Comparison of ENCODE assay signal across 8 mouse cellular contexts in genomic region chr2:174599853-174600271, GRCm38 (mm10). TPM values are rescaled to one million over a fixed set of nuclear protein-coding genes. Genes with fewer than 3 reads are reported as not detected.
DNase-seq lines count a peak whose midpoint lies in the region; ATAC-seq lines count a peak whose summit lies in the region.

No protein-coding gene starts in this region.

- intact Hi-C loops in heart, postnatal 25 days (cut with DNase I), result loop anchor here (5.0 kb wide), 1 partner anchor 72 kb away; no protein-coding TSS in a partner anchor

- DNase-seq in heart, adult 11 months, result peak; percentile 94
- no peak for DNase-seq in heart, adult 8-10 months (ENCODE audit: low spot score)
- peak; percentile 24 for DNase-seq in brain, embryonic 18.5 days (ENCODE audit: low read depth, low spot score)
- peak; percentile 9 for DNase-seq in heart, postnatal 25 days (ENCODE audit: low spot score)
- peak; percentile 38 to 54 for DNase-seq in layer of hippocampus, postnatal 36 days
- DNase-seq in testis, postnatal 10 days (ENCODE audit: low spot score), result peak; percentile 73
- DNase-seq in Muller cell, postnatal 12 days (ENCODE audit: inconsistent ontology term), result no peak

- no peak for ATAC-seq in monocyte, adult 5-6 weeks (replicated peaks; ENCODE audit: insufficient number of reproducible peaks, low FRiP score, low TSS enrichment, poor library complexity, severe bottlenecking)

RNA-seq across cellular contexts. Expression of gene Zfp831, which starts 43.5 kb away (rescaled TPM):
- total RNA-seq in heart, adult 8-10 months (2022), result under 1 TPM; 0.03 to 0.14 (median 0.06) TPM
- total RNA-seq in heart, postnatal 25 days (2021), result under 1 TPM; 0.08 TPM
- 10 to 100 TPM; 22.1 to 22.7 TPM for total RNA-seq in layer of hippocampus, postnatal 36 days (2021)
- total RNA-seq in monocyte, adult 5-6 weeks (2017), result 8.4 to 20.3 TPM (median 8.5 TPM) in 3 replicates

Comparison
In these comparisons a context has a peak if more than half of its experiments do, and no peak if none do; other contexts are left out.
1. DNase-seq: peak in heart, adult 11 months (single experiment), brain, embryonic 18.5 days (single experiment), heart, postnatal 25 days (single experiment), layer of hippocampus, postnatal 36 days (2 of 2) and testis, postnatal 10 days (single experiment); none in heart, adult 8-10 months (single experiment) and Muller cell, postnatal 12 days (single experiment).